Mouse (Mus musculus): ENCODE data around the gene Srp54c. TPM values are rescaled to one million over a fixed set of nuclear protein-coding genes. Genes with fewer than 3 reads are reported as not detected.

Gene Srp54c
- polyA plus RNA-seq, 1 experiment from 2014 or later: 82.2 TPM

Other genes with a start within 250 kb of the Srp54c start
- gene Gm20403, start 243.6 kb upstream of the Srp54c start, polyA plus RNA-seq (2015; fragmentation: Nextera tagmentation; extraction: Ambion mirVana): not detected in 2 replicates
- gene Baz1a, start 215.8 kb upstream of the Srp54c start, polyA plus RNA-seq (2015; fragmentation: Nextera tagmentation; extraction: Ambion mirVana): 11.4 and 12.8 TPM in 2 replicates
- 35.9 and 37.3 TPM in 2 replicates for gene 2700097O09Rik, start 150.1 kb upstream of the Srp54c start, polyA plus RNA-seq (2015; fragmentation: Nextera tagmentation; extraction: Ambion mirVana)
- 188 and 196 TPM in 2 replicates for gene Srp54a, start 149.9 kb upstream of the Srp54c start, polyA plus RNA-seq (2015; fragmentation: Nextera tagmentation; extraction: Ambion mirVana)
- gene Fam177a, start 105.7 kb upstream of the Srp54c start, polyA plus RNA-seq (2015; fragmentation: Nextera tagmentation; extraction: Ambion mirVana): 45.1 and 46.1 TPM in 2 replicates
- gene Srp54b, start 75.1 kb upstream of the Srp54c start, polyA plus RNA-seq (2015; fragmentation: Nextera tagmentation; extraction: Ambion mirVana): 69.7 and 74.4 TPM in 2 replicates
- gene 1700047I17Rik2, start 30.6 kb upstream of the Srp54c start, polyA plus RNA-seq (2015; fragmentation: Nextera tagmentation; extraction: Ambion mirVana): not detected in 2 replicates
- gene 1110008L16Rik, start 69.4 kb downstream of the Srp54c start, polyA plus RNA-seq (2015; fragmentation: Nextera tagmentation; extraction: Ambion mirVana): 8.9 and 10.0 TPM in 2 replicates
- gene Ppp2r3c, start 72.8 kb downstream of the Srp54c start, polyA plus RNA-seq (2015; fragmentation: Nextera tagmentation; extraction: Ambion mirVana): 27.2 and 27.7 TPM in 2 replicates
- gene Psma6, start 154.1 kb downstream of the Srp54c start, polyA plus RNA-seq (2015; fragmentation: Nextera tagmentation; extraction: Ambion mirVana): 444 and 450 TPM in 2 replicates